Mouse (Mus musculus) stomach, postnatal 0 days (tissue): Measurements from ENCODE around the gene Atg9b.

Experiments
- CTCF ChIP-seq: IDR thresholded peaks from 2 replicates; pipeline ENCODE4 v1.5.1; 2016; ENCODE audit warnings: antibody characterized with exemption, low read depth, mild to moderate bottlenecking, moderate library complexity
- EP300 ChIP-seq: optimal IDR thresholded peaks from 2 replicates; pipeline ENCODE3; 2016; ENCODE audit warnings: antibody characterized with exemption

GRCm38 (mm10) chr5:24413042-24413693, 21.2 kb upstream of the Atg9b start, which contains the start of gene Asic3:
- TF ChIP-seq CTCF (no peak), EP300 (no peak)
